Mouse (Mus musculus): ENCODE data around the gene Tec. TPM values are rescaled to one million over a fixed set of nuclear protein-coding genes. Genes with fewer than 3 reads are reported as not detected.

Gene Tec
- polyA plus RNA-seq, 1 experiment from 2014 or later, result 5.2 TPM

Other genes starting within 250 kb of the Tec start
- gene Cnga1, start 224.2 kb downstream of the Tec start, polyA plus RNA-seq (2014; fragmentation: Nextera tagmentation; extraction: Ambion mirVana), result not detected in 2 replicates
- 3.5 and 5.1 TPM in 2 replicates for gene Nipal1, start 220.7 kb downstream of the Tec start, polyA plus RNA-seq (2014; fragmentation: Nextera tagmentation; extraction: Ambion mirVana)
- gene Txk, start 115.7 kb downstream of the Tec start, polyA plus RNA-seq (2014; fragmentation: Nextera tagmentation; extraction: Ambion mirVana), result 0.29 and 0.32 TPM in 2 replicates
- 22.6 and 26.0 TPM in 2 replicates for gene Slain2, start 45.8 kb upstream of the Tec start, polyA plus RNA-seq (2014; fragmentation: Nextera tagmentation; extraction: Ambion mirVana)
- gene Gm10135, start 106.2 kb upstream of the Tec start, polyA plus RNA-seq (2014; fragmentation: Nextera tagmentation; extraction: Ambion mirVana), result not detected in 2 replicates
- 14.2 and 14.4 TPM in 2 replicates for gene Slc10a4, start 138.4 kb upstream of the Tec start, polyA plus RNA-seq (2014; fragmentation: Nextera tagmentation; extraction: Ambion mirVana)

Measured in stomach, embryonic 14.5 days (tissue).